Mouse (Mus musculus) olfactory bulb, adult 2 months (tissue): ENCODE measurements around the gene Ube2c.

Experiments
- CTCF ChIP-seq: fragments of 200-500 bp; IDR thresholded peaks from 2 replicates; pipeline ENCODE4 v1.5.1; 2012; ENCODE audit warnings: low read depth, mild to moderate bottlenecking, low read length, moderate library complexity; ENCODE audit not compliant: insufficient read depth
- POLR2A ChIP-seq: fragments of 200-500 bp; IDR thresholded peaks from 2 replicates; pipeline ENCODE4 v1.6.1; 2012; ENCODE audit warnings: mild to moderate bottlenecking, low read depth, low read length, moderate library complexity; ENCODE audit not compliant: insufficient read depth

DNA sequence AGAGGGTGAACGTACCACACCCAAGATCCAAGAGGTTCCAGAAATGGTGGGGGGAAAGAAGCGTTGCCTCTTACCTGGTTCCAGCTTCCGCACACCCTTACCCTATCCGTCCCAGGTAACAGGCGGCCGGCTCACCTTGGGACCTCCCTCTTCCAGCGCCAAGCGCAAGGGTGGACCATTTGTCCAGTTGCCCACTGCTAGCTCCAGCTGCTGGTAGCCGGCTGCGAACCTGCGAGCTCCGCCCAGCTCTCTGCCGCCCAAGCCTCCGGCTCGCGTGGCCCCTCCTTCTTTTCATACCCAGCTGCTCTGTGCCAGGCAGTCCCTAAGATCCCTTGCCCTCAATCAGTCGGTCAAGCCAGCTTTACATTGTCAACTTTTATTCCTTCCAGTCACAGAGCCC, 7.1 kb downstream of the Ube2c start:
- no peak for TF ChIP-seq CTCF
- no peak for TF ChIP-seq POLR2A
